Mouse (Mus musculus): ENCODE results near the gene Esr1. TPM values are rescaled to one million over a fixed set of nuclear protein-coding genes. Genes with fewer than 3 reads are reported as not detected.

Gene Esr1
- total RNA-seq, 2 experiments from 2014 or later, result 9.5 to 11.0 TPM

Other genes with a start within 250 kb of the Esr1 start
- gene Zbtb2, start 223.5 kb upstream of the Esr1 start, total RNA-seq (2021), result 10 to 100 TPM; 11.1 to 13.4 TPM
- gene Rmnd1, start 179.2 kb upstream of the Esr1 start, total RNA-seq (2021), result 10 to 100 TPM; 46.8 to 49.4 TPM
- 10 to 100 TPM; 20.0 to 21.6 TPM for gene Armt1, start 179.1 kb upstream of the Esr1 start, total RNA-seq (2021)
- 1 to 10 TPM in 1 of 2 experiments, under 1 TPM in 1; 0.79 to 2.0 TPM for gene Ccdc170, start 129.1 kb upstream of the Esr1 start, total RNA-seq (2021)

All from adrenal gland, postnatal 4 days (tissue).